Mouse (Mus musculus): ENCODE data around the gene Vmn2r45. TPM values are rescaled to one million over a fixed set of nuclear protein-coding genes. Genes with fewer than 3 reads are reported as not detected.

Gene Vmn2r45
- polyA plus RNA-seq (2015; fragmentation: Nextera tagmentation; extraction: Ambion mirVana): not detected in 2 replicates

DNA sequence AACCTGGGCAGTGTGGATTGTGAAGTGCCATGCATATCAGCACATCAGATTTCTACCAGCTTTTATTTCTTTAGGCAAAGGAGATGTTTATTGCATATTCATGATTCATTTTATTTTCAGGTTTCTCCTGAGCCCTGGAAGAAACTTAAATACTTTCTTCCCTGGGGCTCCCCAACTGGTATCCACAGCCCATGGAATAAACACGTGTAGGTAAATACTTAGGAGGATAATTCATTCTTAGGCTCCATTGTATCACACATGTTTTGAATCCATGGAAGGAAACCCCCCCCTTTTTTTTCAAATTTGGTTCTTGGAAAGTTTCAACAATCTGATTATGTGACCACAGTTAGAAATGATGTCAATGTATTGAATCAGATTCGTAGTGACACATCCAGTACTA is at the start of gene Vmn2r45:
Gene Vmn2r45, minus strand, starts transcription at position 101 of the 400 bp plus-strand sequence.

Other genes starting within 250 kb of the Vmn2r45 start
- gene Vmn2r43, start 228.5 kb downstream of the Vmn2r45 start, polyA plus RNA-seq (2015; fragmentation: Nextera tagmentation; extraction: Ambion mirVana): not detected in 2 replicates
- not detected in 2 replicates for gene Vmn2r44, start 105.7 kb downstream of the Vmn2r45 start, polyA plus RNA-seq (2015; fragmentation: Nextera tagmentation; extraction: Ambion mirVana)

Measured in spleen, postnatal 0 days (tissue).